ENCODE assay signal across 1 mouse cellular context in the genomic region with DNA sequence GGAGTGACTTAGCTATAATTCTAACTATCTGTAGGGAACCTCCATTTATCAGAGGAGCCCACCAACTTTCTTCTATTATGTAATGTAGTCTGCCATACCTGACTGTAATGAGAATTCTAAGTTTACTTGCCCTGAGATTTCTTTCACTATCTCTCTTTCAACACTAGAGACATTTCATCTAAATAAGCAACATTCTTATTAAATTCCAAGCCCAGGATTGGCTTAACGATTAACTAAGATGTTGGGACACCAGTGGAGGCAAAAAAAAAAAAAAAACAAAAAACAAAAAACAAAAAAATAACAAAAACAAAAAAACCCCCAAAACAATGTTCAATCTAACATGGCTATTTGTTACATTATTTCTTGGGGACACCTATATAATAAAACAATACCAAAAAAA.
TF ChIP-seq lines count a peak whose summit lies in the region.

No protein-coding gene starts in this region.

TF ChIP-seq in MEL, 35 proteins besides CTCF, POLR2A, EP300 and RAD21:
- TF ChIP-seq ZKSCAN1 (IDR thresholded peaks at IDR 0.05; ENCODE audit: low read depth, low read length): peak; percentile 35; the same call in 1 of the 2 replicates
- no peak for TF ChIP-seq TBP (IDR thresholded peaks at IDR 0.05; ENCODE audit: low read depth, low read length)
- no peak for TF ChIP-seq CHD1 (IDR thresholded peaks at IDR 0.05; ENCODE audit: low read depth, low read length)
